8 mouse cellular contexts compared by ENCODE assay signal in genomic region chr3:87906601-87906980, GRCm38 (mm10). TPM values are rescaled to one million over a fixed set of nuclear protein-coding genes. Genes with fewer than 3 reads are reported as not detected.
A peak's percentile ranks its signal among the peaks of the same experiment; 100 is the strongest.
DNase-seq lines count a peak whose midpoint lies in the region; ATAC-seq and TF ChIP-seq lines count a peak whose summit lies in the region.

No protein-coding gene starts in this region.

- TF ChIP-seq CTCF in layer of hippocampus, adult 2 months (conservative IDR thresholded peaks at IDR 0.05), result no peak
- no peak for TF ChIP-seq CTCF in kidney, postnatal 0 days (IDR thresholded peaks at IDR 0.05; ENCODE audit: low read depth)
- no peak for TF ChIP-seq CTCF in stomach, postnatal 0 days (IDR thresholded peaks at IDR 0.05; ENCODE audit: low read depth)

- peak overlapping the region; percentile 62 for H3K4me2 ChIP-seq in embryonic facial prominence, embryonic 11.5 days (ENCODE audit: low read depth, low read length)
- peak overlapping the region; percentile 94 for H3K4me2 ChIP-seq in heart, embryonic 12.5 days
- H3K4me2 ChIP-seq in kidney, postnatal 0 days (ENCODE audit: low read length), result peak overlapping the region; percentile 59
- peak overlapping the region; percentile 79 for H3K4me2 ChIP-seq in stomach, postnatal 0 days (replicated peaks; ENCODE audit: low read depth)

- H3K4me3 ChIP-seq in layer of hippocampus, adult 2 months, result peak overlapping the region; percentile 88
- peak overlapping the region; percentile 99 for H3K4me3 ChIP-seq in embryonic facial prominence, embryonic 11.5 days (ENCODE audit: low read depth, low read length)
- H3K4me3 ChIP-seq in heart, embryonic 12.5 days, result peak overlapping the region; percentile 74
- peak overlapping the region; percentile 83 for H3K4me3 ChIP-seq in kidney, postnatal 0 days (replicated peaks; ENCODE audit: low read depth, low read length)
- peak overlapping the region; percentile 94 for H3K4me3 ChIP-seq in stomach, postnatal 0 days (ENCODE audit: low read depth, low read length)

- peak overlapping the region; percentile 98 for H3K27ac ChIP-seq in layer of hippocampus, adult 2 months
- H3K27ac ChIP-seq in embryonic facial prominence, embryonic 11.5 days (replicated peaks; ENCODE audit: low read depth, low read length), result peak overlapping the region; percentile 95
- H3K27ac ChIP-seq in heart, embryonic 12.5 days (ENCODE audit: poor library complexity, severe bottlenecking), result peak overlapping the region; percentile 95
- H3K27ac ChIP-seq in kidney, postnatal 0 days, result peak overlapping the region; percentile 96
- H3K27ac ChIP-seq in stomach, postnatal 0 days (replicated peaks), result peak overlapping the region; percentile 98

- H3K9me3 ChIP-seq in embryonic facial prominence, embryonic 11.5 days (replicated peaks; ENCODE audit: control insufficient read depth, low read length), result no peaks in the 10 kb centered on the region
- H3K9me3 ChIP-seq in heart, embryonic 12.5 days (replicated peaks), result no peaks in the 10 kb centered on the region
- H3K9me3 ChIP-seq in kidney, postnatal 0 days (replicated peaks; ENCODE audit: low read length), result no peaks in the 10 kb centered on the region
- H3K9me3 ChIP-seq in stomach, postnatal 0 days (ENCODE audit: control insufficient read depth, low read length), result no peaks in the 10 kb centered on the region

- ATAC-seq in embryonic facial prominence, embryonic 11.5 days (replicated peaks; ENCODE audit: insufficient number of reproducible peaks, low FRiP score, low TSS enrichment, low read depth), result no peak
- peak; percentile 23 for ATAC-seq in heart, embryonic 12.5 days (ENCODE audit: insufficient number of reproducible peaks, low FRiP score)
- ATAC-seq in kidney, postnatal 0 days (replicated peaks; ENCODE audit: low FRiP score, low read depth), result peak; percentile 10; the same call in 1 of the 2 replicates
- ATAC-seq in stomach, postnatal 0 days (ENCODE audit: low FRiP score, low TSS enrichment), result peak; percentile 2; the same call in 1 of the 2 replicates

- peak overlapping the region; percentile 98 for H3K9ac ChIP-seq in embryonic facial prominence, embryonic 11.5 days (replicated peaks; ENCODE audit: low read length)
- peak overlapping the region; percentile 95 for H3K9ac ChIP-seq in heart, embryonic 12.5 days
- H3K9ac ChIP-seq in kidney, postnatal 0 days (ENCODE audit: low read depth, low read length), result peak overlapping the region; percentile 89
- peak overlapping the region; percentile 94 for H3K9ac ChIP-seq in stomach, postnatal 0 days (ENCODE audit: low read length)

- TF ChIP-seq EP300 in stomach, postnatal 0 days (optimal IDR thresholded peaks at IDR 0.05), result no peak

- under 1% methylated on average over 44 of the region's 47 CpGs for WGBS in embryonic facial prominence, embryonic 11.5 days
- WGBS in heart, embryonic 12.5 days, result 1% methylated on average over 41 of the region's 47 CpGs
- WGBS in kidney, postnatal 0 days, result 0% methylated on average over 32 of the region's 47 CpGs
- 2% methylated on average over 25 of the region's 47 CpGs for WGBS in stomach, postnatal 0 days

- H3K4me1 ChIP-seq in embryonic facial prominence, embryonic 11.5 days (ENCODE audit: control insufficient read depth, insufficient read depth, low read length), result peaks cover 17% of the 10 kb centered on the region
- H3K4me1 ChIP-seq in heart, embryonic 12.5 days (replicated peaks), result peaks cover 41% of the 10 kb centered on the region
- H3K4me1 ChIP-seq in kidney, postnatal 0 days (replicated peaks; ENCODE audit: insufficient read depth, low read length), result peaks cover 34% of the 10 kb centered on the region
- peaks cover 23% of the 10 kb centered on the region for H3K4me1 ChIP-seq in stomach, postnatal 0 days (replicated peaks; ENCODE audit: control insufficient read depth, insufficient read depth)

- DNase-seq in layer of hippocampus, adult 2 months (ENCODE audit: low spot score in 2 of 2), result peak in 1 of 2 experiments; percentile 44
- DNase-seq in layer of hippocampus, adult 9-11 months, result no peak
- peak; percentile 62 for DNase-seq in ZHBTc4 (ENCODE audit: low read depth, low spot score)
- no peak for DNase-seq in embryonic facial prominence, embryonic 11.5 days (ENCODE audit: low spot score)
- DNase-seq in kidney, postnatal 0 days (ENCODE audit: low spot score), result peak; percentile 45
- peak; percentile 53 for DNase-seq in lung, postnatal 14 days
- peak; percentile 59 for DNase-seq in stomach, postnatal 0 days (ENCODE audit: low spot score)

- H3K36me3 ChIP-seq in embryonic facial prominence, embryonic 11.5 days (replicated peaks; ENCODE audit: control insufficient read depth, insufficient read depth, low read depth, low read length), result no peaks in the 10 kb centered on the region
- no peaks in the 10 kb centered on the region for H3K36me3 ChIP-seq in heart, embryonic 12.5 days
- no peaks in the 10 kb centered on the region for H3K36me3 ChIP-seq in kidney, postnatal 0 days (ENCODE audit: insufficient read depth, low read length)
- H3K36me3 ChIP-seq in stomach, postnatal 0 days (ENCODE audit: control insufficient read depth, insufficient read depth, low read length), result no peaks in the 10 kb centered on the region

- H3K27me3 ChIP-seq in embryonic facial prominence, embryonic 11.5 days (ENCODE audit: control insufficient read depth, insufficient read depth, low read length), result no peaks in the 10 kb centered on the region
- no peaks in the 10 kb centered on the region for H3K27me3 ChIP-seq in heart, embryonic 12.5 days (replicated peaks)
- no peaks in the 10 kb centered on the region for H3K27me3 ChIP-seq in kidney, postnatal 0 days (ENCODE audit: insufficient read depth, low read length)
- H3K27me3 ChIP-seq in stomach, postnatal 0 days (ENCODE audit: control insufficient read depth, insufficient read depth, low read length), result no peaks in the 10 kb centered on the region

RNA-seq across cellular contexts. Expression of gene Hdgf, which starts 0.5 kb away (rescaled TPM):
- 100 to 1,000 TPM; 140 to 146 TPM for total RNA-seq in layer of hippocampus, adult 2 months (2021)
- 269 and 289 TPM in 2 replicates for polyA plus RNA-seq in embryonic facial prominence, embryonic 11.5 days (2014; fragmentation: Nextera tagmentation; extraction: Ambion mirVana)
- polyA plus RNA-seq in heart, embryonic 12.5 days (2016; fragmentation: Nextera tagmentation; extraction: Ambion mirVana), result 175 and 177 TPM in 2 replicates
- polyA plus RNA-seq in kidney, postnatal 0 days (2015; fragmentation: Nextera tagmentation; extraction: Ambion mirVana), result 193 and 200 TPM in 2 replicates
- 165 and 168 TPM in 2 replicates for polyA plus RNA-seq in stomach, postnatal 0 days (2015; fragmentation: Nextera tagmentation; extraction: Ambion mirVana)

RNA-seq across cellular contexts. Expression of gene Mrpl24, which starts 12.7 kb away (rescaled TPM):
- total RNA-seq in layer of hippocampus, adult 2 months (2021), result 10 to 100 TPM; 54.3 to 55.1 TPM
- polyA plus RNA-seq in embryonic facial prominence, embryonic 11.5 days (2014; fragmentation: Nextera tagmentation; extraction: Ambion mirVana), result 73.6 and 79.3 TPM in 2 replicates
- 62.9 and 65.2 TPM in 2 replicates for polyA plus RNA-seq in heart, embryonic 12.5 days (2016; fragmentation: Nextera tagmentation; extraction: Ambion mirVana)
- polyA plus RNA-seq in kidney, postnatal 0 days (2015; fragmentation: Nextera tagmentation; extraction: Ambion mirVana), result 87.2 and 88.1 TPM in 2 replicates
- 61.4 and 63.4 TPM in 2 replicates for polyA plus RNA-seq in stomach, postnatal 0 days (2015; fragmentation: Nextera tagmentation; extraction: Ambion mirVana)

RNA-seq across cellular contexts. Expression of gene Prcc, which starts 21.2 kb away (rescaled TPM):
- total RNA-seq in layer of hippocampus, adult 2 months (2021), result 10 to 100 TPM; 58.0 to 60.0 TPM
- polyA plus RNA-seq in embryonic facial prominence, embryonic 11.5 days (2014; fragmentation: Nextera tagmentation; extraction: Ambion mirVana), result 21.5 and 21.7 TPM in 2 replicates
- 11.2 and 11.5 TPM in 2 replicates for polyA plus RNA-seq in heart, embryonic 12.5 days (2016; fragmentation: Nextera tagmentation; extraction: Ambion mirVana)
- 14.8 and 15.1 TPM in 2 replicates for polyA plus RNA-seq in kidney, postnatal 0 days (2015; fragmentation: Nextera tagmentation; extraction: Ambion mirVana)
- polyA plus RNA-seq in stomach, postnatal 0 days (2015; fragmentation: Nextera tagmentation; extraction: Ambion mirVana), result 7.1 and 8.0 TPM in 2 replicates

RNA-seq across cellular contexts. Expression of gene Isg20l2, which starts 23.5 kb away (rescaled TPM):
- 10 to 100 TPM; 14.2 to 15.8 TPM for total RNA-seq in layer of hippocampus, adult 2 months (2021)
- 51.5 and 52.3 TPM in 2 replicates for polyA plus RNA-seq in embryonic facial prominence, embryonic 11.5 days (2014; fragmentation: Nextera tagmentation; extraction: Ambion mirVana)
- 36.4 and 38.3 TPM in 2 replicates for polyA plus RNA-seq in heart, embryonic 12.5 days (2016; fragmentation: Nextera tagmentation; extraction: Ambion mirVana)
- 40.4 and 42.1 TPM in 2 replicates for polyA plus RNA-seq in kidney, postnatal 0 days (2015; fragmentation: Nextera tagmentation; extraction: Ambion mirVana)
- polyA plus RNA-seq in stomach, postnatal 0 days (2015; fragmentation: Nextera tagmentation; extraction: Ambion mirVana), result 20.2 and 21.5 TPM in 2 replicates

RNA-seq across cellular contexts. Expression of gene Rrnad1, which starts 23.9 kb away (rescaled TPM):
- total RNA-seq in layer of hippocampus, adult 2 months (2021), result 10 to 100 TPM; 24.7 to 27.4 TPM
- 13.5 and 16.0 TPM in 2 replicates for polyA plus RNA-seq in embryonic facial prominence, embryonic 11.5 days (2014; fragmentation: Nextera tagmentation; extraction: Ambion mirVana)
- 13.6 and 14.1 TPM in 2 replicates for polyA plus RNA-seq in heart, embryonic 12.5 days (2016; fragmentation: Nextera tagmentation; extraction: Ambion mirVana)
- 12.1 and 12.3 TPM in 2 replicates for polyA plus RNA-seq in kidney, postnatal 0 days (2015; fragmentation: Nextera tagmentation; extraction: Ambion mirVana)
- 7.1 and 7.6 TPM in 2 replicates for polyA plus RNA-seq in stomach, postnatal 0 days (2015; fragmentation: Nextera tagmentation; extraction: Ambion mirVana)

Comparison
In these comparisons a context has a peak if more than half of its experiments do, and no peak if none do; other contexts are left out.
1. DNase-seq: peak in ZHBTc4 (single experiment), kidney, postnatal 0 days (single experiment), lung, postnatal 14 days (single experiment) and stomach, postnatal 0 days (single experiment); none in layer of hippocampus, adult 9-11 months (single experiment) and embryonic facial prominence, embryonic 11.5 days (single experiment).
2. Peak in every context shown above with its lines, with median percentiles within 50 percentile points of each other: H3K27ac ChIP-seq, H3K4me3 ChIP-seq, H3K4me2 ChIP-seq and H3K9ac ChIP-seq.